Mouse (Mus musculus) limb, embryonic 11.5 days (tissue): ENCODE measurements around the gene Slc22a18. TPM values are rescaled to one million over a fixed set of nuclear protein-coding genes. Genes with fewer than 3 reads are reported as not detected.
"Not testable (repeated sequence)": the region's sequence is repeated elsewhere in the genome, so short reads cannot be mapped to it uniquely, and the experiment has no call there.

ENCODE experiments used
- ATAC-seq: fragments of 200-750 bp; cut with Nextera tagmentation; 2 replicates; pipeline ENCODE4 v1.8.0; 2017; ENCODE audit warnings: low read depth; ENCODE audit not compliant: insufficient number of reproducible peaks, low FRiP score, low TSS enrichment
- DNase-seq: peaks from one replicate; pipeline ENCODE4 v3.0.0-alpha.2; 2015; ENCODE audit warnings: low spot score
- H3K27ac ChIP-seq: fragments of 300-500 bp; sonication (generic); replicated peaks from 2 replicates; pipeline ENCODE4 v1.5.1; 2014; ENCODE audit warnings: low read depth, mild to moderate bottlenecking, low read length
- H3K27me3 ChIP-seq: fragments of 300-500 bp; sonication (generic); 2 replicates; pipeline ENCODE4 v1.6.1; 2014; ENCODE audit warnings: mild to moderate bottlenecking, low read length, mixed read lengths; ENCODE audit not compliant: control insufficient read depth, insufficient read depth
- H3K36me3 ChIP-seq: fragments of 300-500 bp; sonication (generic); 2 replicates; pipeline ENCODE4 v1.6.1; 2014; ENCODE audit warnings: mild to moderate bottlenecking, low read length, moderate library complexity, mixed read lengths; ENCODE audit not compliant: control insufficient read depth, insufficient read depth
- H3K4me1 ChIP-seq: fragments of 300-500 bp; sonication (generic); 2 replicates; pipeline ENCODE4 v1.6.1; 2014; ENCODE audit warnings: low read length, mixed read lengths; ENCODE audit not compliant: control insufficient read depth, insufficient read depth
- H3K4me2 ChIP-seq: fragments of 300-500 bp; sonication (generic); 2 replicates; pipeline ENCODE4 v1.6.1; 2014; ENCODE audit warnings: low read depth, mild to moderate bottlenecking, moderate library complexity; ENCODE audit not compliant: severe bottlenecking
- H3K4me3 ChIP-seq: fragments of 300-500 bp; sonication (generic); 2 replicates; pipeline ENCODE4 v1.5.1; 2014; ENCODE audit warnings: low read depth, low read length
- H3K9ac ChIP-seq: fragments of 300-500 bp; sonication (generic); 2 replicates; pipeline ENCODE4 v1.6.1; 2014; ENCODE audit warnings: mild to moderate bottlenecking, low read length
- H3K9me3 ChIP-seq: fragments of 300-500 bp; sonication (generic); 2 replicates; pipeline ENCODE4 v1.6.1; 2016; ENCODE audit warnings: low read length; ENCODE audit not compliant: control insufficient read depth
- WGBS: fragments of 180-500 bp; shearing (Covaris S2); extraction: QIAGEN DNeasy Blood & Tissue Kit; methylation state at CpG from one replicate; pipeline ENCODE4 v1.1.7; 2014; 5-methylcytosine and 5-hydroxymethylcytosine counted together
- polyA plus RNA-seq: library from polyadenylated mRNA; unstranded; fragments of >200 nt; fragmentation: Nextera tagmentation; extraction: Ambion mirVana; gene quantifications from 2 replicates; pipeline ENCODE4 v1.2.1, GENCODE M21; 2014

Gene Slc22a18
- polyA plus RNA-seq, 1 experiment from 2014 or later: 0.97 TPM

DNA sequence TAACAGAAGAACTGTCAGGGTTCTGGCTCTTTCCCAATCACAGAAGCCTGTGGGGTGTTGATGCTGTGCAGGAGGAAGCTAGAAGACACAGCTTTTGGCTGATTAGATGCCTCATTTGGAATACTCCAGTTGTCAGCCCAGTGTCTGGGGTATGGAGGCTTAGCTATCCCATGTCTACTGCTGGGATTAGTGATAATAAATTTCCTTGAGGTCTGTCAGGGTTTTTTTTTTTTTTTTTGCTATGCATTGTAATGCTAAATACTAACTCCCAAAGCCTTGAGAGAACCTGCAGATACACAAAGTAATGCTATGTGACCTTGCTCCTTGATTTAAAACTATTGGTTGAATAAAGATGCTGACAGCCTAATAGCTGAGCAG lies 37.8 kb downstream of the Slc22a18 start:
- H3K4me1 ChIP-seq: no peaks in the 10 kb centered on the region
- no peaks in the 10 kb centered on the region for H3K27me3 ChIP-seq
- H3K4me3 ChIP-seq: no peak overlapping the region
- ATAC-seq (no peak), DNase-seq (no peak)
- H3K9ac ChIP-seq: no peak overlapping the region
- peaks cover 17% of the 10 kb centered on the region for H3K36me3 ChIP-seq
- no peaks in the 10 kb centered on the region for H3K9me3 ChIP-seq
- no peak overlapping the region for H3K27ac ChIP-seq
- H3K4me2 ChIP-seq: no peak overlapping the region

DNA sequence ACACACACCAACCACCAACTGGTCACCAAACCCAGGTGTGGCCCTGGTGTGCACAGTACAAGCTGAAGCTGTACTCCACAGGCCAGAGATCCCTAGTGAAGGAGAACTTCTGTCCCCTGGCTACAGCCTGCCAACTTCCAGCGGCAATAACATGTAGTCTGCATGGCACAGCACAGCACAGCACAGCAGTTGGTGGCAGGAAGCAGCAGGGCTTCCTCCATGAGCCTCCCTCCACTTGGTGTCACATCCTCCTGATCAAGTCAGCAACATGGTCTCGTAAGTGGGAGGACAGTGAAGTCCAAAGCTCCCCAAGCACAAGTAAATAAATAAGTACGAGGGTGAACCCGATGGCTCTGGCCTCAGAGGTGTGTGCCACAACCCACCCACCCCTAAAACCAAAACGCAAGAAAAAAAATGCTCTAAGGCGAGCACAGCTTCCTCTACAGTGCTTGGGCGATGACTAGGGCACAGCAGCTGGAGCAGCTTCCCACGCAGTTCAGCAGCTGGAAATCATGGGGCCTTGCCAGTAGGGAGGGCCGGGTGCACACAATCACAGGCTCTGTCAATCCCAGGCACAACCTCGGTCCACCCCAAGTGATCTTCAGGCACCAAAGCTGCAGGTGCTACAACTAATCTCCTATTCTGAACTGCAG lies 40.4 kb downstream of the Slc22a18 start:
- ATAC-seq (no peak), DNase-seq (no peak)
- no peak overlapping the region for H3K4me2 ChIP-seq
- H3K27me3 ChIP-seq: no peaks in the 10 kb centered on the region
- H3K9ac ChIP-seq: no peak overlapping the region
- no peak overlapping the region for H3K4me3 ChIP-seq
- no peaks in the 10 kb centered on the region for H3K4me1 ChIP-seq
- WGBS: 88% methylated on average over 10 of the region's 10 CpGs
- peaks cover 25% of the 10 kb centered on the region for H3K36me3 ChIP-seq
- no peak overlapping the region for H3K27ac ChIP-seq
- no peaks in the 10 kb centered on the region for H3K9me3 ChIP-seq

GRCm38 (mm10) chr7:143514416-143514768 lies 40.9 kb downstream of the Slc22a18 start:
- ATAC-seq (no peak), DNase-seq (no peak)
- no peaks in the 10 kb centered on the region for H3K9me3 ChIP-seq
- WGBS: 96% methylated on average over 4 of the region's 4 CpGs
- no peaks in the 10 kb centered on the region for H3K27me3 ChIP-seq
- H3K4me2 ChIP-seq: no peak overlapping the region
- no peak overlapping the region for H3K9ac ChIP-seq
- H3K36me3 ChIP-seq: peaks cover 27% of the 10 kb centered on the region
- no peaks in the 10 kb centered on the region for H3K4me1 ChIP-seq
- no peak overlapping the region for H3K27ac ChIP-seq
- no peak overlapping the region for H3K4me3 ChIP-seq

GRCm38 (mm10) chr7:143519333-143519732 lies 45.8 kb downstream of the Slc22a18 start:
- Histone ChIP-seq H3K27ac (no peak overlapping the region), H3K4me2 (no peak overlapping the region), H3K27me3 (no peaks in the 10 kb centered on the region), H3K4me1 (no peaks in the 10 kb centered on the region), H3K36me3 (peaks cover 43% of the 10 kb centered on the region), H3K9me3 (no peaks in the 10 kb centered on the region), H3K4me3 (no peak overlapping the region), H3K9ac (no peak overlapping the region)
- no peak for ATAC-seq
- 84% methylated on average over 4 of the region's 4 CpGs for WGBS
- DNase-seq: no peak

- no peak overlapping the region for H3K27ac ChIP-seq
- H3K4me1 ChIP-seq: no peaks in the 10 kb centered on the region
- H3K4me2 ChIP-seq: no peak overlapping the region
- H3K9me3 ChIP-seq: no peaks in the 10 kb centered on the region
- peaks cover 36% of the 10 kb centered on the region for H3K36me3 ChIP-seq
- no peak overlapping the region for H3K4me3 ChIP-seq
- 94% methylated on average over 1 of the region's 1 CpGs for WGBS
- ATAC-seq: no peak
- H3K27me3 ChIP-seq: no peaks in the 10 kb centered on the region
- no peak overlapping the region for H3K9ac ChIP-seq
- no peak for DNase-seq
Measured at GRCm38 (mm10) chr7:143532410-143532809, 58.9 kb downstream of the Slc22a18 start.

DNA sequence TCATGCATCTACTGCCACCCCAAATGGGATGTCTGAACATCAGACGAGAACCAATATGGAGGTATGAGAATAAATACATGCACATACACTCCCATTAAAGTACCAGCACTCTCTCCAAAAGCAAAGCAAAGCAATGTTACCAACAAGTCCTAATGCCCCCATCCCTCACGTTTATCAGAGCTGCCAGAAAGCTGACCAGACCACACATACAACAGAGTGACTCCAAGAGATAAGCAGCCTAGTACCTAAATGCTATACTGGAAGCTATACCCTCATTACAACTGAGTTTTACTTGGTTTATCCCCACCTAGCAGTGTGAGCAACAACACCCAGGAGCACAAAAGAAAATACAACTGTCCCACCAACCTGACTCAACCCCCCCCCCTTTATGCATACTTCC lies 59.7 kb downstream of the Slc22a18 start:
- Histone ChIP-seq H3K36me3 (peaks cover 33% of the 10 kb centered on the region), H3K27me3 (no peaks in the 10 kb centered on the region), H3K27ac (no peak overlapping the region), H3K4me1 (no peaks in the 10 kb centered on the region), H3K9me3 (no peaks in the 10 kb centered on the region), H3K9ac (no peak overlapping the region), H3K4me3 (no peak overlapping the region), H3K4me2 (no peak overlapping the region)
- DNase-seq (no peak), ATAC-seq (no peak)
- WGBS: 86% methylated on average over 2 of the region's 2 CpGs

GRCm38 (mm10) chr7:143536251-143536650 lies 62.7 kb downstream of the Slc22a18 start:
- ATAC-seq: no peak
- no peak overlapping the region for H3K9ac ChIP-seq
- WGBS: 91% methylated on average over 3 of the region's 3 CpGs
- no peaks in the 10 kb centered on the region for H3K9me3 ChIP-seq
- H3K36me3 ChIP-seq: peaks cover 27% of the 10 kb centered on the region; the same call in 1 of the 2 replicates
- H3K4me3 ChIP-seq: no peak overlapping the region
- H3K27me3 ChIP-seq: no peaks in the 10 kb centered on the region
- no peak overlapping the region for H3K27ac ChIP-seq
- DNase-seq: no peak
- H3K4me2 ChIP-seq: no peak overlapping the region
- H3K4me1 ChIP-seq: no peaks in the 10 kb centered on the region

DNA sequence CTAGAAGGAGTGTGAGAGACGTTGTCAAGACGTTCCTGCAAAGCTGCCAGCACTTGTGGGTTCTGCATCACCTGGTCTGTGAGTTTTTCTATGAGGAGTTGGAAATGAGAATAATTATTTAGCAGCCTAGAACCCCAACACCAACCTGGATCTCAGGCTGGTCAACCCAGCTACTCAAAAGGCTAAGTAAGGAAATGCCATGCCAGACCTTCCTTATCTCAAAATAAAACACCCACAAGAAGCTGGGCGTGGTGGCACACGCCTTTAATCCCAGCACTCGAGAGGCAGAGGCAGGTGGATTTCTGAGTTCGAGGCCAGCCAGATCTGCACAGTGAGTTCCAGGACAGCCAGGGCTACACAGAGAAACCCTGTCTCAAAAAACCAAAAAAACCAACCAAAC lies 64.7 kb downstream of the Slc22a18 start:
- H3K36me3 ChIP-seq: peaks cover 19% of the 10 kb centered on the region; the same call in 1 of the 2 replicates
- H3K4me2 ChIP-seq, H3K4me1 ChIP-seq, H3K9me3 ChIP-seq, H3K4me3 ChIP-seq, DNase-seq, H3K9ac ChIP-seq, H3K27ac ChIP-seq, H3K27me3 ChIP-seq, ATAC-seq: not testable (repeated sequence)
- WGBS: 93% methylated on average over 6 of the region's 6 CpGs

- no peaks in the 10 kb centered on the region for H3K4me1 ChIP-seq
- no peaks in the 10 kb centered on the region for H3K9me3 ChIP-seq
- no peak overlapping the region for H3K27ac ChIP-seq
- 71% methylated on average over 1 of the region's 1 CpGs for whole genome bisulfite sequencing
- H3K36me3 ChIP-seq: peaks cover 19% of the 10 kb centered on the region; the same call in 1 of the 2 replicates
- no peaks in the 10 kb centered on the region for H3K27me3 ChIP-seq
- DNase-seq (no peak), ATAC-seq (no peak)
- no peak overlapping the region for H3K4me3 ChIP-seq
- H3K4me2 ChIP-seq: no peak overlapping the region
- H3K9ac ChIP-seq: no peak overlapping the region
Measured at GRCm38 (mm10) chr7:143538671-143539070, 65.1 kb downstream of the Slc22a18 start.
